Mouse (Mus musculus) lung, postnatal 25 days (tissue): ENCODE measurements around the gene Olfr1370.
"Not testable (repeated sequence)": the region's sequence is repeated elsewhere in the genome, so short reads cannot be mapped to it uniquely, and the experiment has no call there.

ENCODE experiments used
- DNase-seq: peaks from one replicate; pipeline ENCODE4 v3.0.0; 2022; ENCODE audit warnings: low spot score

Olfr1370 gene

GRCm38 (mm10) chr13:21074847-21075246 is at the start of gene Olfr1370:
Olfr1370 (minus strand) TSS chr13:21074947.
- DNase-seq = no peak

DNA sequence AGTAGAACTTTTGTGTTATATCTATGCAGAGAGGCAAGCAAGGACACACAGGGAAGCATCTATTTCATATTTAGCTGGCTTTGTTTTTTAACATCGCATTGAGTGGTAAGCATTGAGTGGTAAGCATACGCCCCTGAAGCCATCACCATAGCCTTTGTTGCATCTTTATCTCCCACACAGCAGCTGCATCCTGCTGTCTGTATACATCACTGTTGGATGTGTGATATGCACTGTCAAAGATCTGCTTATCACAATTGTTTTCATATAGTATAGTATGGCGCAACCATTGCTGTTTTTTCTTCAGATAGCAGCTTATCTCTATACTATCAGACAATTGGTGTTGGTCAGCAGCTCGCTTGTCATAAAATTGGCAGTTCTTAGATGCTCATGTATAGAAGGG is 39.4 kb upstream of the Olfr1370 start:
- DNase-seq = no peak

DNA sequence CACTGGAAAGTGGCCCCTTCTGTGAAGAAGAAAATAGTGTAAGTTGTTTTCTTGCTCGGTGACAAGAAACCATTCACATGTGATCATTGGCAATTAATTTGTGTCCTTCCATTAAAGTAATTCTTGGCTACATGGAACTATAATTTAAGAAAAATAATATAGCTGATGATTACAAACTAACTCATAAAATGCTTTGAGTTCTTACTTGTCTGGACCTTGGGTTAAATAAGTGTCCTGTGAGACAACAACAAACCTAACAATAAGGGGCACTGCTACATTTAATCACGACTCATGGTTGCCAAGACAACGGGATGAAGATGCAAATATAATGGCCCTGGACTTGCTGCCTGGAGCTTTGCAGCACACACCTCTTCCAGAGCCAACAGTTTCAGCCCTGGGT is 36.4 kb upstream of the Olfr1370 start, which contains the start of gene Olfr1369-ps1:
Olfr1369-ps1 (plus strand) TSS at position 301 of the 400 bp plus-strand sequence.
- not testable (repeated sequence) for DNase-seq

- no peak for DNase-seq
Measured at GRCm38 (mm10) chr13:21110441-21110840, 35.7 kb upstream of the Olfr1370 start.

- DNase-seq = no peak
Measured at GRCm38 (mm10) chr13:21109759-21110158, 35.0 kb upstream of the Olfr1370 start.

- no peak for DNase-seq
Measured at GRCm38 (mm10) chr13:21082686-21083085, 7.9 kb upstream of the Olfr1370 start.

GRCm38 (mm10) chr13:21066021-21066420 is 8.7 kb downstream of the Olfr1370 start:
- no peak for DNase-seq

- DNase-seq = no peak
Measured at GRCm38 (mm10) chr13:21050118-21050517, 24.6 kb downstream of the Olfr1370 start.

- no peak for DNase-seq
Measured at GRCm38 (mm10) chr13:21040589-21041199, 34.1 kb downstream of the Olfr1370 start.

GRCm38 (mm10) chr13:21035981-21036380 is 38.8 kb downstream of the Olfr1370 start:
- no peak for DNase-seq

- DNase-seq = no peak
Measured at GRCm38 (mm10) chr13:21035011-21035410, 39.7 kb downstream of the Olfr1370 start.

- no peak for DNase-seq
Measured at GRCm38 (mm10) chr13:21033176-21033575, 41.6 kb downstream of the Olfr1370 start.

DNA sequence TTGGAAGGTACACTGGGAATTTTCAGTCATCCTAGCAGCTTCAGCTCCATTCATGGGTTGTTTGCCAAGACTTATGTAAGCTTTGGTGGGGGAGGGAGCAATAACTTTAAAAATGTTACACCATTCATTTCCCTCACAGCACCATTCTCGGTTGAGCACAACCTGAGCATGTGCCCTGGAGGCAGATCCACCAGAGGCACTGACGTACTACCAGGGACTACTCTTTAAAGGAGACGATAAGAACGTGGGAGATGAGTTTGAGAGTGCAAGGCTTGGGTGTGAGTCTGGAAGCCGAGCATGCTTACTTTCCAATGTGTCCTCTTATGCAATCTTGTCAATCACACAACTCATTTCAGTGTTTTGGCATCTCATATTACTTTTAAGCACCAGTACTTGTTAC is 49.9 kb downstream of the Olfr1370 start:
- no peak for DNase-seq
